ENCODE assay signal across 8 mouse cellular contexts in genomic region chr4:124276741-124277455, GRCm38 (mm10).
DNase-seq lines count a peak whose midpoint lies in the region; ATAC-seq and TF ChIP-seq lines count a peak whose summit lies in the region.

No protein-coding gene starts in this region.

- no peak overlapping the region for H3K9ac ChIP-seq in heart, adult 2 months (ENCODE audit: low read depth, low read length)
- H3K9ac ChIP-seq in forebrain, embryonic 16.5 days (replicated peaks; ENCODE audit: low read depth, low read length) = peak overlapping the region; percentile 45

- no peaks in the 10 kb centered on the region for H3K4me1 ChIP-seq in heart, adult 2 months (ENCODE audit: control insufficient read depth, insufficient read depth, low read length)
- peaks cover 27% of the 10 kb centered on the region for H3K4me1 ChIP-seq in forebrain, embryonic 16.5 days (replicated peaks; ENCODE audit: control insufficient read depth, insufficient read depth, low read length)

- no peak overlapping the region for H3K27ac ChIP-seq in heart, adult 2 months
- peak overlapping the region; percentile 86 for H3K27ac ChIP-seq in forebrain, embryonic 16.5 days (ENCODE audit: low read length)

- no peaks in the 10 kb centered on the region for H3K79me2 ChIP-seq in heart, adult 2 months (replicated peaks; ENCODE audit: control insufficient read depth, insufficient read depth, low read length)

- no peaks in the 10 kb centered on the region for H3K9me3 ChIP-seq in forebrain, embryonic 16.5 days (ENCODE audit: control insufficient read depth, low read length)

- TF ChIP-seq POLR2A in heart, adult 2 months (IDR thresholded peaks at IDR 0.05; ENCODE audit: insufficient read depth, low read depth, low read length) = no peak

- no peak for TF ChIP-seq EP300 in heart, adult 2 months (IDR thresholded peaks at IDR 0.05; ENCODE audit: insufficient read depth, low read depth, low read length)

- ATAC-seq in forebrain, embryonic 16.5 days = peak; percentile 66

- H3K4me3 ChIP-seq in heart, adult 2 months = peak overlapping the region; percentile 16; the same call in 1 of the 2 replicates
- peak overlapping the region; percentile 43 for H3K4me3 ChIP-seq in forebrain, embryonic 16.5 days (replicated peaks; ENCODE audit: low read length)

- no peaks in the 10 kb centered on the region for H3K36me3 ChIP-seq in heart, adult 2 months (ENCODE audit: control insufficient read depth, insufficient read depth, low read length)
- no peaks in the 10 kb centered on the region for H3K36me3 ChIP-seq in forebrain, embryonic 16.5 days (ENCODE audit: control insufficient read depth, insufficient read depth)

- H3K27me3 ChIP-seq in heart, adult 2 months (ENCODE audit: control insufficient read depth, insufficient read depth, low read length) = peaks cover 3% of the 10 kb centered on the region; the same call in 1 of the 2 replicates
- peaks cover 29% of the 10 kb centered on the region for H3K27me3 ChIP-seq in forebrain, embryonic 16.5 days (replicated peaks; ENCODE audit: control insufficient read depth, insufficient read depth, low read length)

- intact Hi-C loops in heart, adult 2 months (cut with DNase I) = no loop called here

- no peak for TF ChIP-seq CTCF in heart, adult 2 months (IDR thresholded peaks at IDR 0.05)

- 9% methylated on average over 21 of the region's 21 CpGs for WGBS in heart, adult 2 months
- 1% methylated on average over 21 of the region's 21 CpGs for WGBS in forebrain, embryonic 16.5 days

- DNase-seq in heart, adult 2 months = no peak
- no peak for DNase-seq in heart, adult 8-10 months (ENCODE audit: low spot score)
- DNase-seq in Muller cell, postnatal 12 days (ENCODE audit: inconsistent ontology term) = peak; percentile 69
- DNase-seq in layer of hippocampus, postnatal 25 days (ENCODE audit: extremely low spot score in 1 of 2, low spot score in 1 of 2) = peak; percentile 25 to 36
- DNase-seq in neural tube, embryonic 10.5 days (ENCODE audit: extremely low spot score, low spot score) = peak; percentile 79
- DNase-seq in yolk sac, embryonic 10.5 days (ENCODE audit: low spot score) = no peak
- DNase-seq in thymus, adult 18-20 months = no peak

- peak overlapping the region; percentile 81 for H3K4me2 ChIP-seq in forebrain, embryonic 16.5 days (ENCODE audit: low read length)

Comparison
In these comparisons a context has a peak if more than half of its experiments do, and no peak if none do; other contexts are left out.
1. DNase-seq: peak in Muller cell, postnatal 12 days (single experiment), layer of hippocampus, postnatal 25 days (2 of 2) and neural tube, embryonic 10.5 days (single experiment); none in heart, adult 2 months (0 of 2), heart, adult 8-10 months (single experiment), yolk sac, embryonic 10.5 days (single experiment) and thymus, adult 18-20 months (0 of 2).